Mouse (Mus musculus) neural tube, embryonic 10.5 days (tissue): Measurements from ENCODE around the gene Foxn1.

ENCODE experiments used
- DNase-seq: peaks from one replicate; pipeline ENCODE4 v3.0.0-alpha.2; 2017; ENCODE audit warnings: low spot score; ENCODE audit errors: extremely low spot score

Foxn1 gene

DNA sequence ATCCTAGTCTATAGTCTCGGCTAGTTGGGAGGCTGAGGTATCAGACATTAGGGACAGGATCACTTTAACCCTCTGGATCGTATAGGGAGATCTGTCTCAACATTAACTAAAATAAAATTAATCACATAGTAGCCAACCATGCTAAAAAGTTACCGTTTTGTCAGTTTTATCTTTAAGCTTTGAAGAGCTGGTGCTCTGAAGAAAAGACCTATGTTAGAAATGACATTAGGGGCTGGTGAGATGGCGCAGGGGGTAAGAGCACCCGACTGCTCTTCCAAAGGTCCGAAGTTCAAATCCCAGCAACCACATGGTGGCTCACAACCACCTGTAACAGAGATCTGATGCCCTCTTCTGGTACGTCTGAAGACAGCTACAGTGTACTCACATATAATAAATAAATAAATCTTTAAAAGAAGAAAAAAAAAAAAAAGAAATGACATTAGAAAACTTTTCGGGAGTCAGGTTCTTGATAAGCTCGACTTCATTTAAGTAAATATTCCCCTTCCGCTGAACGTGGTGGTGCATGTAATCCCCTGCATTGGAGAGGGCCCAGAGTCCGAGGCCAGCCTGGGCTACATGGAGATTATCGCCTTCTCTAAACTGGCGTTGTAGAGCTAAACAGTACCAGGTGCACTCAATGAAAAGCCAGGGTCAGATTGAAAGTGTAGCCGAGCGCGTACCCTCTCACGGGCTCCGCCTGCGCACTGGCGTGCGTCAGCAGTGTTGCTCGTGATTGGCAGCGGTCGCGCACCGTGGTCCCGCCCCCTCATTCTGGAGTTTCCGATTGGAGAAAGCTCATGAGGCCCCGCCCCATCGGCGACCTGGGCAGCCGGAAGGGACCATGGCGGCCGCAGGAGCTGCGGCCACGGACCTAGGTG lies 58.5 kb downstream of the Foxn1 start, which contains the start of gene Pigs:
TSS of gene Pigs (plus strand) at position 782 of the 878 bp plus-strand sequence.
- peak; percentile 93 for DNase-seq

DNA sequence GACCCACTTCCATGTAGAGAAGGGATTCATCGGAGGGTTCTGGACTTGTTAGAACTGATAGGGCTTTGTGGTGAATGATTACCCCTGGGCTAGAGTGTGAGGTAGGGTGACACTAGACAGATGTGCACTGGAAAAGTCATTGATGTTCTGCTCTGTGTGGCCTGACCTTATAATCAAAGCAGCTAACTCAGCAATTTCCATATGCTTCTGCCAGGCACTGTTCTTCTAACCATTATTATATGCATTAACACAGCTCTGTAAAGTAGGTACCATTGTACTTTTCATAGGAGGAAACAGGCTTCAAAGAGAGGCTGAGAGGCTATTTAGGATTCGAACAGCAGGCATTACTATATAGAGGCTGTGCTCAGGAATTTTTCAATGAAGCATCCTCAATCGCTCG lies 59.1 kb downstream of the Foxn1 start:
- DNase-seq = no peak

DNA sequence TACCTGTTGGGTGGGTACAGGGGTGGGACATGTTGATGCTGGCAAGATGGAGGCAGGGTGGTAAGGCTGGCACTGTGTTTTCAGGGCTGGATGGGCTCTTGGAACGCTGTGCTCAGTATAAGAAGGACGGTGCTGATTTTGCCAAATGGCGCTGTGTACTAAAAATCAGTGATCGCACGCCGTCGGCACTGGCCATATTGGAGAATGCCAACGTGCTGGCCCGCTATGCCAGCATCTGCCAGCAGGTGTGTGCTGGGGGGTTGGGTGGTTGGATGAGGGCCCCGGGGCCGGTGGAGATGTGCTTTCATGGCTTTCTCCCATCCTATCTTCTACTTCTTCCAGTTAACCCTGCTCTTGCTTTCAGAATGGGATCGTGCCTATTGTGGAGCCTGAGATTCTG lies 61.4 kb downstream of the Foxn1 start:
- no peak for DNase-seq

DNA sequence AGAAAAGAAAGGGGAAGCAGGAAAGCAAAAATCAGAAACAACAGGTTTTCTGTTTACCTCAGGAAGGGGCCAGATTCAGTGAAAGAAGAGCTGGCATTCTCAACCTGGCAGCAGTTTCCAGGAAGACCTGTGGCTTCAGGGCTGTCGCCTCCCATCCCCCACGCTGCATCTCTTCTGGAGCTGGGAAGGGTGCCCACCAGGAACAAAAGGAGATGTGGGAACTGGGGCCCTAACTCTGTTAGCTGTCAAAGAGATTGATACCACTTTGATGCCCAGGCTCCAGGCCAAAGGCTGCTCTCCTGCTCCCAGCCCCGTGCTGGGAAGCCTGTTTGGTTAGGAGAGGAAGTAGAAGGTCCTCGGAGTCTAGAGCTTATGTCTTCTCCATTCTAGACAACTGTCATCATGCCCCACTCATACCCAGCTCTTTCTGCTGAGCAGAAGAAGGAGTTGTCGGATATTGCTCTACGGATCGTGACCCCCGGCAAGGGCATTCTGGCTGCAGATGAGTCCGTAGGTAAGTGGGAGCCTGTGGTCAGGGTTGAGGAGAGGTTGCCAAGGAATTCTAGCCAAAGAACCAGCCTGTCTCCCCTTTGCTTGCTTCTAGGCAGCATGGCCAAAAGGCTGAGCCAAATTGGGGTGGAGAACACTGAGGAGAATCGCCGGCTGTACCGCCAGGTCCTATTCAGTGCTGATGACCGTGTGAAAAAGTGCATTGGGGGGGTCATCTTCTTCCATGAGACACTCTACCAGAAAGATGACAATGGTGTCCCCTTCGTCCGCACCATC lies 62.2 kb downstream of the Foxn1 start:
- no peak for DNase-seq

DNA sequence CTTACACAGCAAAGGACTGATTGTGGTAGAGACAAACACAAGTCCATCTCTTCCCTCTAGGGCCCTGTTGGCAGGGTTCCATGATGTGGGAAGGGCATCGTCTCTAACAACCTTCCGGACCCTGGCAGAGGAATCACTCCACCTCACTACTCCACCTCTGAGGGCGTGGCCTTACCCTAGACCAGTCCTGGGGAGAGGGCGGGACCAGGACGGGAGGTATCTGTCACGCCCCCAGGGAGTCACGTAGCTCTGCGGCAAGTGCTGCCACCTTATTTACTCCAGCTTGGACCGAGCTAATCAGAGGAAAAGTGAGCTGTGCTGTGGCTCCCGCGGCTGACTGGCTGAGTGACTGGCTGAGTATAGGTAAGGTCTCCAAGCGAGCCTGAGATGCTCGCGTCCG lies 63.5 kb downstream of the Foxn1 start, which contains the start of gene Aldoc:
TSS of gene Aldoc (plus strand) at position 109 of the 400 bp plus-strand sequence.
- peak; percentile 33 for DNase-seq

DNA sequence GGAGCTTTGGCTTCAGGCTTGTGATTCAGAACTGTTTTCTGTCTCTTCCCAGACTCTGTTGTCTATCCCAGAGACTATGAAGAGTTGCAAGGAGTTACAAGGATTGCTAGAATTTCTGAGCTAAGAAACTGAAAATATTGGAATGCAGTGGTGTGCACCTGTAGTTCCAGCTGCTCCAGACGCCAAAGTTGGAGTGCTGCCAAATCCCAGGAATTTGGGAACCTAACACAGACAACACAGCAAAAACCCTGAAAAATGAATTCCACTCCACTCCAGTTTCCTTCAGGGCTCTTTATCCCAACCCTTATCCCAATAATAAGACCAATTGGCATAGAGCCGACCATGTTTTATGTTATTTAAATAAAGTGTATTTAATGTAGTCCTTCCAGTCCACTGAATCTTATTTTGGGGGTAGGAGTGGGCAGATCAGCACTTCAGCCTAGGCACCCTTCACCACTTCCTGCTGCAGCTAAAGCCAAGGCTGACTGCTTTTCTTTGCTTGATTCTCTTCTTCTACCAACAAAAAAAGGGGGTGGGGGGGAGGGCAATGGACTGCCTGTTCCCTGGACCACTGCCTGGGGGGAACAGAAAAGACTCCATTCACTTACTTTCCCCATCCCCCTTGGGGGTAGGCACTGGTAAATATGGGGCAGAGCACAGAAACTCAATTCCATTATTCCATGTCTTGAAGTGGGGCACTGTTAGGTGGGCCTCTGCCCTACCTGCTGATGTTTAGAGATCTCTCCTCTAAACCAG lies 64.1 kb downstream of the Foxn1 start:
- no peak for DNase-seq

DNA sequence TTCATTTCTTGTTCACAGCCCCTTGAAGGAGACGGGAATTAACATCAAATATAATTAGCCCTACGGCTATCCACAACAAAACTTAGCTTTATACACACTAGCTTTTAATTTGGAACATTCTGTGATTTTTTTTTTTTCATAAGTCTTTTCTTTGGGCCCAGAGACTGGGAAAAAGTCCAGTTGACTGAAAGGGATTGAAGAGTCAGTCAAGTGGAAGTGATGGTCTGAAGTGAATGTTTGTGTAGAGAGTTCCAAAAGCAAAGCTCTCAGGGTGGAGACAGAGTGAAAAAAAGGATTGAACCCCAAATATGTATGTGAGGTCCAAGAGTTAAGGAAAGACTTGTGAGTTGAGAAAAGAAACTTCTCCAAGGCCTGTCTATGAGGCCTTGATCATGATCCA lies 67.9 kb downstream of the Foxn1 start:
- no peak for DNase-seq

DNA sequence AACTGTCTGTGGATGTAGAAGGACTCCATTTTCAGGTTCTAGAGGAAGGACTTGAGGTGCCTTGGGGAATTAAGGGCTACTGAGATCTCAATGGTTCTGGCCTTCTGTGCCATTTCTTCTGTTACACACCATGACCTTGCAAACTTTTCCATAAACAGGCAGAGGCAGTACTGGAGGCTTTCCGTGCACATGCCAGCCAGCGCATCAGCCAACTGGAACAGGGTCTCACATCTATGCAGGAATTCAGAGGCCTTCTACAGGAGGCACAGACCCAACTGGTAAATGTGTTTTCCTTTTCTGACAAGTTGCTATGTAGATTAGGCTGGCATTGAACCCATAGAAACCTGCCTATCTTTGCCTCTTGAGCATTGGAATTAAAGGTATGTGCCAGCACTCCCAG lies 72.7 kb downstream of the Foxn1 start:
- DNase-seq = no peak

DNA sequence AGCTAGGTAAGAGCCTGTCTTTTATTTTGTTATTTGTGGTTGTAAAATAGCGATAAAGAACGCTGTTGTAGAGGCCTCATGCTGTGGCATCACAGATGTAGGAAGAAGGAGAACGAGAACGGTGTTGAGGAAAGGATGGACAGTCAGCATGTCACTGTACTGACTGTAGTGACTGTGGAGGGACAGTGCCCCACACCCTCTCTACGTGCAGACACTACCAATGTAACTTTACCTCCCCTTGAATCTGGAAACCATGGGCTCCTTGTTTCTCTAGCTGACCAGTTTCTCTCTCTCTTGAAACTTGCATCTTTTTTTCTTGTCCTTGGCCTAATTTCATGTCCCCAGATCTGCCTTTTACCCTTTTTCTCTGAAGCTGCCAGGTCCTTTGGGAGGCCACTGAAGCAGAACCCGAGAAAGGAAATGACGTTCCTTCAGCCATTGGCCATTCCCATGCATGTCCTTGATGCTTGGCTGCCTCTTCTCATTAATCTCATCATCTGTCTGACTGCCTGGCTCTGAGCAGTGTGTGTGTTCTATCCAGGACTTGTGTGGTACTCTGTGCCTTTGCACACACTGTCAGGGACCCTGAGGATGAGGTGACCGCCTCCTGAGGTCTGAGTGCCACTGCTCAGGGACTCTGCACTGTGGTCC lies 75.4 kb downstream of the Foxn1 start:
- no peak for DNase-seq
